Mouse (Mus musculus): ENCODE results near the gene Ipo8. TPM values are rescaled to one million over a fixed set of nuclear protein-coding genes. Genes with fewer than 3 reads are reported as not detected.

The Ipo8 gene
- total RNA-seq, 2 experiments from 2014 or later: 34.8 to 36.0 TPM

DNA sequence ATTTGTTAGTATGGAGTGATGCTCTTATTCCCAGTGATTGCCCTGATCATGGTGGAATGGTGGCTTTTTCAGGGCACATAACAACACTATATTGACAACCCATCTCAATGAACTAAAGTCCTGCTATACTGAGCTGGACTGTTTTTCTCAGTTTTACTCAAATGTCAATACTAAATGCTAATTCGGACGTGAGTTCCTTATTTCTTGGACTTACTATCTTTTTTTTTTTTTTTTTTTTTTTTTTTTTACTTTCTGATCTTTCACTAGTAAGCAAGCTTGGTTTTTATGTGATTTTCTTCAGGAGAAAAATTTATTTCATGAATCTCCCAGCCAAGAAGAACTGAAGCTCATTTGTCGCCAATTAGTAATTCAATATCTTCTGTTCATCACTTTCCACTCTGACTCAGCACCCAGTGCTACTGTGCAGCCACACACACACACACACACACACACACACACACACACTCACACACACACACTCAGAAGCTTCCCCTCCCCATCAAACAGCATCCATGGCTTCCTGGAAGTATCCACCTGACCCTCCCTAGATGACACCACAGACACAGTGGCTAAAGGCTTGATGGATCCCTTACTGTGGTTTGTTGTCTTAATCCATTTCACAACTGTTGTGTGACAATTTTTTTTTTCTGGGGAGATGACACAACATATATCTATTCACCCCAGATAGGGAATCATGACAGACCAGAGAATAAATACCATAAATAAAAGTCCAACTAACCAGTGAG is 69.1 kb downstream of the Ipo8 start:
- no peak for DNase-seq (ENCODE audit: low spot score in 2 of 2)

- no peak for DNase-seq (ENCODE audit: low spot score in 2 of 2)
Observed at GRCm38 (mm10) chr6:148761475-148761874, 69.8 kb downstream of the Ipo8 start.

GRCm38 (mm10) chr6:148756535-148756934 is 74.7 kb downstream of the Ipo8 start:
- no peak for DNase-seq (ENCODE audit: low spot score in 2 of 2)

DNA sequence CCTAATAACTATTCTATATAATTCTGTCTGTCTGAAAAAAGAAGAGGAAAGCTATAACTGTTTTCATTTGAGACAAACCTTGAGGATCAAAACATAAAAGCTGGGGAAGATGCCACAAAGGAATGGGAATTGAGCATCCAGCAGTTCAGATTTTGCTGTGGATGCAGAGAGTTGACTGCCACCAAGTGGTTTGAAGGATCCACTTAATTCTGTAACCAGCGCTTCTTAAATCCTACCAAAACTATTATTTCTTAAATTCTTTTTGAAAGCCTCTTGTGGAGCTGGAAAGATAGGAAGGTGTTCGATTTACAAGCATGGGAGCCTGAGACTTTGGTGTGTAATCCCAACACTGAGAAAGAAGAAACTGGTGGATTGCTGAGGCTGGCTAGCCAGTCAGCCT is 79.9 kb downstream of the Ipo8 start:
- peak in 1 of 2 experiments; percentile 45 for DNase-seq (ENCODE audit: low spot score in 2 of 2)

DNA sequence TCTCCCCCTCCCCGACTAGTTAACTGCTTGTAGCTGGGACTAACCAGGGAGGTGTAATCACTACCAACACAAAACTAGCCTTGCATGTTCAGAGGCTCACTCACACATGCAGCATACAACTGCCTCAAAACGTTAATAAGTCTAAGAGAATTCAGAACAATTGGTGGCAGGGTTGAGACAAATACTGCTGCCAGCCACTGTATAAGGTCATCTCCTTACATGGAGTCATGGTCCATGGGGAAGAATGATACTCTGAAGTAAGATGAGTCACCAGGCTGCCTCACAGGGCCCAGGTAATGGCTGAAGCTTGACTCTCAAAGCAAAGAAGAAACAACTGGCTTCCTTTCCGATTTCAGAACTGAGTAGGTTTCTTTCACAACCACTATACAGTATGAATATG is 81.1 kb downstream of the Ipo8 start:
- no peak for DNase-seq (ENCODE audit: low spot score in 2 of 2)

DNA sequence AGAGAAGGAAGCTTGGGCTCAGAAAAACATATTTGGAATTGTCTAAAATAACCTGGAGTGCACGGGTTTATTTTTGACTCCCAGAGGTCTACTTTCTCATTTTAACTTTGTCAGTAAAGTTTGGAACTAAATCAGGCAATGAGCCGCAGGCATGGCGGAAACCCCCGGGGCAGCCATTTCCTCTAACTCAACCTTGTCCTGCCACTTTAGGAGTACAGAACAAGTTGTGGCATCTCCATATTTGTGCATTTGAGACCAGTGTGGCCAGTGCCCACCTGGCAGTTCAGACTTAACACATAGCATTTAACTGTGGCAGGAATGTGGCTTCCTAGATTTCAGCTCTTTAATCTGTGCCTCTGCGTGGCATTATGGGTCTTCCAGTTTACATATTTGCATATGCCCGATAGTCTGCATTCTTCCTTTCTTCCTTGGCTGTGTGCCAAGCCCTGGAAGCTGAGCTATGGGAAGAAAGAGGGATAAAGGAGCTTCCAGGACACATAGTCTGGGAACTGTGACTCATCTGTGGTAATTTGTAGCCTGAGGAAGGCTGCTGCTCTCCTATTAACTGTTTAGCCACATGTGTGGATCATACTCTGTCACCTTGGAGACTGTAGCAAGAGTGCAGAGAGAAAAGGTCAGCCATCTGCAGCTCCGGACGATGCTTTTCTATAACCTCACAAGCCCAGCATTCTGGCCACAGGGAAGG is 90.6 kb downstream of the Ipo8 start:
- no peak for DNase-seq (ENCODE audit: low spot score in 2 of 2)

- no peak for DNase-seq (ENCODE audit: low spot score in 2 of 2)
Observed at GRCm38 (mm10) chr6:148736390-148736789, 94.9 kb downstream of the Ipo8 start.

DNA sequence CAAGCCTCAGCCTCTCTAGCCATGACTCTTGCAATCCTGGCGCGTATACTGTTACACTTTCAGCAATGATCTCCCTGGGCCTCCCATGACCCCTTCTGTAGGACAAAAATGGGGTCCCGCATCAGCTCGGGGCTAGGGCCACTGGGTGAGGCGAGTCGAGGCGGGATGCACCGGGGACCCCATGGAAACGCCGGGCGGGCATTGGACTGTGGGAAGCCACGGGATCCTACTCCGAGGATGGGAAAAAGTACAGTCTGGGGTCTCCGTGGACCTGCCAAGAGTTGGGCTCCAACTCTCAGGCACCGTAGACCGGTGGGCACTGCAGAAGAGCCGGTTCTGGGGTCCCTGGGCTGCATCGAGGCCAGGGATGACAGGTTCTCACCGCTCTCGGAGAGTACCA is 97.3 kb downstream of the Ipo8 start:
- no peak for DNase-seq (ENCODE audit: low spot score in 2 of 2)

DNA sequence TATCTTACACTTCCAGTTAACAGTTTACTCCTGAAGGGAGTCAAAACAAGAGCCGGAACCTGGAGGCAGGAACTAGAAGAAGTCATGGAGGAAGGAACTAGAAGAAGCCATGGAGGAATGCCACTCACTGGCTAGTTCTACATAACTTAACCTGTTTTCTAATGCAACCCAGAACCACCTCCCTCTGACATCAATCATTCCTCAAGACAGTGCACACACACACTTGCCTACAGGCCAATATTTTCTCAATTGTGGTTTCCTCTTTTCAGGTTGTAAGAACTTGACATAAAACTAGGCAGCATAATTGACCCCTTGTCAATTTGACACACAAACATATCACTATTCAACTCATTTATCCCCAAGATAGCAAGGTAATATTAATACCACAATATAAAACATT is 98.3 kb downstream of the Ipo8 start:
- DNase-seq (ENCODE audit: low spot score in 2 of 2): no peak

DNA sequence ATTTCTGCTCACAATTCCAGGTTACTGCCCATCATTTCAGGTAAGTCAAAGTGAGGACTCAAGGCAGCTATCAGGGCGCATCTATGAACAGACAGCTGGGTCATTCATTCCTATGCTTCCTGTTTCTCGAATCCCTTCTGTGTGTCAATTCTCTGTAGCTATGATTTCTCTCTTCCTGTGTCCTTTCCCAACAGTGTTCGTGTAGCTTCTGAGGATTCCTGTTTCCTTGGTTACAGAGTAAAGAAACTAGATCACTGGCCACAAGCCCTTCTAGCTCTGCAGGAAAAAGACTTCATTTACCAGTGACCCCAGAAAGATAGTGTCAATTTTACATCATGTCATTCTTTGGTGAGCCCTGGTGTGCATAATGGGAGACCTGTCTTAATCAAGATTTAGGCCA is 102.7 kb downstream of the Ipo8 start:
- DNase-seq (ENCODE audit: low spot score in 2 of 2): no peak

- no peak for DNase-seq (ENCODE audit: low spot score in 2 of 2)
Observed at GRCm38 (mm10) chr6:148727871-148728524, 103.3 kb downstream of the Ipo8 start.

DNA sequence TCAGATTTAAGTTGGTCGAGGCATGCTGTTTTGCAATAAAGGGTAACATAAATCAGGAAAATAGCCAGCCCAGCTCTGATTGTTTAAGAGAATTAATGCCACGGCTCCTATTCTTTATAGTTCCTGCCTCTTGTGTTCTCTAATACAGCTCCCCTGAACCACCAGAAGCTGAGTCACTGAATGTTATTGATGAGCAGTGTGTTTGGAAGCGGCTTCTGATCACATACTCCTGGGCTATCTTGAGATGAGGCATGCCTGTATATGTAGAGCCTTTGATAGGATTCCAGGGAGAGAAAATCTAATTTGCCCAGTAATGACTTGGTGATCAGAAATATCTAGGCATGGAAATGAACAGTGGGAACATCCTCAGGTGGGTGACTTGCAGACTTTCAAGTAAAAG is 106.8 kb downstream of the Ipo8 start:
- no peak for DNase-seq (ENCODE audit: low spot score in 2 of 2)

Other genes with a start within 250 kb of the Ipo8 start
- 10 to 100 TPM in 1 of 2 experiments, 1 to 10 TPM in 1; 7.7 to 11.2 TPM for gene Caprin2, start 64.8 kb upstream of the Ipo8 start, total RNA-seq (2021)
- 1 to 10 TPM; 5.9 to 9.6 TPM for gene Sinhcaf, start 115.0 kb upstream of the Ipo8 start, total RNA-seq (2021)